Mouse (Mus musculus): ENCODE results near the gene C1qc.

DNA sequence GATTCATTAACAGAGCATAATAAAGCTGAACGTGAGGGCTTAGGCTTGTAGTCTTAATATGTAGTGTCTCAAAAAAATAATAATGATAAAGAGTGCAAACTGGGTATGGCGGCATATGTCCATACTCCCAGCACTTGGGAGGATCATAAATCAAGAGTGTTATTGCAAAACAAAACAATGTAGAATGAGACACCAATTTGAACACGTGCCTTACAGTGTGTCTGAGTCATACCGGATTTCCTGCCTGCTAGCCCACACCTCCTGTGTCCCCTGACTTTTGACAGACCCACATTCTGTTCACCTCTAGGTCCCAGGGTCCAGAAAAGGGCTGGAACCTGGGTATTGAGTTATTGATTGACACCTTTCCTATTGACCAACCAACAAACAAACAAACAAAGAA lies 50.8 kb downstream of the C1qc start:
- TF ChIP-seq POLR2A (IDR thresholded peaks at IDR 0.05; ENCODE audit: low read depth, low read length) (no peak), CTCF (conservative IDR thresholded peaks at IDR 0.05; ENCODE audit: insufficient read depth, insufficient read length, low read depth, low read length) (no peak)
